Mouse (Mus musculus) spleen, adult 2 months (tissue): ENCODE results near the gene Arhgef3.

ENCODE experiments used
- CTCF ChIP-seq: fragments of 200-500 bp; IDR thresholded peaks from 2 replicates; pipeline ENCODE4 v1.5.1; 2011; ENCODE audit warnings: mild to moderate bottlenecking, inconsistent platforms; ENCODE audit not compliant: insufficient read depth, insufficient read length, insufficient replicate concordance; ENCODE audit errors: extremely low read depth
- POLR2A ChIP-seq: fragments of 200-500 bp; IDR thresholded peaks from 2 replicates; pipeline ENCODE4 v1.6.1; 2011; ENCODE audit warnings: low read depth, low read length, inconsistent platforms

- no peak for TF ChIP-seq CTCF
- TF ChIP-seq POLR2A = no peak
Measured at GRCm38 (mm10) chr14:27155088-27155487, 40.4 kb downstream of the Arhgef3 start.
